Mouse (Mus musculus): ENCODE results near the gene Slc5a6. TPM values are rescaled to one million over a fixed set of nuclear protein-coding genes. Genes with fewer than 3 reads are reported as not detected.

The Slc5a6 gene
- polyA plus RNA-seq, 1 experiment: 11.6 TPM

GRCm38 (mm10) chr5:31015913-31016312 is 32.8 kb downstream of the Slc5a6 start:
- Histone ChIP-seq H3ac (ENCODE audit: control insufficient read depth, insufficient read length, low read depth) (no peak overlapping the region), H3K79me3 (ENCODE audit: low read depth) (no peaks in the 10 kb centered on the region), H3K4me3 (ENCODE audit: insufficient read depth, poor library complexity, severe bottlenecking) (no peak overlapping the region), H3K27me3 (ENCODE audit: control insufficient read depth, insufficient read depth, insufficient read length) (no peaks in the 10 kb centered on the region), H3K79me2 (ENCODE audit: control insufficient read depth, insufficient read depth) (no peaks in the 10 kb centered on the region), H3K36me3 (ENCODE audit: control insufficient read depth, insufficient read depth) (no peaks in the 10 kb centered on the region)
- TF ChIP-seq MAX (IDR thresholded peaks at IDR 0.05): no peak
- TF ChIP-seq CEBPB (IDR thresholded peaks at IDR 0.05; ENCODE audit: low read depth): no peak
- TF ChIP-seq USF1 (IDR thresholded peaks at IDR 0.05; ENCODE audit: low read depth): no peak
- TF ChIP-seq MYOG (IDR thresholded peaks at IDR 0.05; ENCODE audit: control insufficient read depth, extremely low read depth, insufficient read length): no peak
- no peak for TF ChIP-seq MYOD1 (IDR thresholded peaks at IDR 0.05; ENCODE audit: control insufficient read depth, insufficient read length, low read depth)
- TF ChIP-seq FOSL1 (IDR thresholded peaks at IDR 0.05; ENCODE audit: insufficient read depth, low read length, poor library complexity, severe bottlenecking): no peak
- TF ChIP-seq CTCF (IDR thresholded peaks at IDR 0.05; ENCODE audit: control insufficient read depth, insufficient read depth, insufficient read length): no peak

DNA sequence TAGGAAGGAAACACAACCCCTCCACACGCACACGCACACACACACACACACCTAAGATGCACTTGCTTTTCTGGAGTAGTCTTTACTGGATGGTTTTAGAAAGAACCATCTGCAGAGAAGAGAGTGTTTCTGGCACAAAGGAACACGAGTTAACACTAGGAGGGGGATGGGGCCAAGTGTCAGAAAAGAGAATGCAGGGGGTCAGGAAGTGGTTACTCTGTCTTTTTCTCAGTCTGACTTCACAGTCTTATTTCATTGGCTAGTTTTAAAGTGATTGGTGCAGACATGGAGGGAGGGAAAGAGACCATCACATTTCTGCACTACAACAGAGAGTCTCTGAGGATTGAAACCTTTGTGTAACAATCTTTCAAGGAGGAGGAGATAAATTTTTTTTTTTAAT is 36.0 kb downstream of the Slc5a6 start:
- Histone ChIP-seq H3K36me3 (ENCODE audit: control insufficient read depth, insufficient read depth) (no peaks in the 10 kb centered on the region), H3ac (ENCODE audit: control insufficient read depth, insufficient read length, low read depth) (no peak overlapping the region), H3K27me3 (ENCODE audit: control insufficient read depth, insufficient read depth, insufficient read length) (no peaks in the 10 kb centered on the region), H3K79me2 (ENCODE audit: control insufficient read depth, insufficient read depth) (no peaks in the 10 kb centered on the region), H3K79me3 (ENCODE audit: low read depth) (no peaks in the 10 kb centered on the region), H3K4me3 (ENCODE audit: insufficient read depth, poor library complexity, severe bottlenecking) (no peak overlapping the region)
- TF ChIP-seq MAX (IDR thresholded peaks at IDR 0.05) (no peak), USF1 (IDR thresholded peaks at IDR 0.05; ENCODE audit: low read depth) (no peak), CEBPB (IDR thresholded peaks at IDR 0.05; ENCODE audit: low read depth) (no peak), FOSL1 (IDR thresholded peaks at IDR 0.05; ENCODE audit: insufficient read depth, low read length, poor library complexity, severe bottlenecking) (no peak), MYOD1 (IDR thresholded peaks at IDR 0.05; ENCODE audit: control insufficient read depth, insufficient read length, low read depth) (no peak)

DNA sequence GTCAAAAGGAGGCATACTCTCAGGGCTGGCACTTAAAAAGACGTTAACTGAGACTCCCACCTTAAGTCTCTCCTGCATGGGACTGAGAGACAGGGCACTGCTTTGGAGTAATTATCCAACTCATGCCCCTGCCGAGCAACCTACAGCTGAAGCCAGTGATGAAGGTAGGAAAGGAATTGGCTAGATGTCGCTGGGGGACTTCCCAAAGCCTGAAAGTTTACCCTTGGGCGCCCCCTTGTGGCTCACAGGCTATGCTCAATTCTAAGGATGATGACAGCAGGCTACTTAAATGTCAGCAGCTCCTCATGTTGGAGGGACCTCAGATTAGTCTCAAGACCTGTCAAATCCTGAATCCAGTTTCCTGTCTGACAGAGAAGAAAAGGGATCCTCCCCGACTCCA is 44.5 kb downstream of the Slc5a6 start:
- TF ChIP-seq USF1 (IDR thresholded peaks at IDR 0.05; ENCODE audit: low read depth) (no peak), CTCF (IDR thresholded peaks at IDR 0.05; ENCODE audit: control insufficient read depth, insufficient read depth, insufficient read length) (peak; percentile 65)
- no peaks in the 10 kb centered on the region for H3K27me3 ChIP-seq (ENCODE audit: control insufficient read depth, insufficient read depth, insufficient read length)
- no peaks in the 10 kb centered on the region for H3K79me3 ChIP-seq (ENCODE audit: low read depth)
- no peaks in the 10 kb centered on the region for H3K79me2 ChIP-seq (ENCODE audit: control insufficient read depth, insufficient read depth)
- no peak overlapping the region for H3K4me3 ChIP-seq (ENCODE audit: insufficient read depth, poor library complexity, severe bottlenecking)
- no peak overlapping the region for H3ac ChIP-seq (ENCODE audit: control insufficient read depth, insufficient read length, low read depth)
- no peaks in the 10 kb centered on the region for H3K36me3 ChIP-seq (ENCODE audit: control insufficient read depth, insufficient read depth)

- TF ChIP-seq MAX (IDR thresholded peaks at IDR 0.05) (no peak), CEBPB (IDR thresholded peaks at IDR 0.05; ENCODE audit: low read depth) (no peak), MYOD1 (IDR thresholded peaks at IDR 0.05; ENCODE audit: control insufficient read depth, insufficient read length, low read depth) (no peak), FOSL1 (IDR thresholded peaks at IDR 0.05; ENCODE audit: insufficient read depth, low read length, poor library complexity, severe bottlenecking) (no peak), CTCF (IDR thresholded peaks at IDR 0.05; ENCODE audit: control insufficient read depth, insufficient read depth, insufficient read length) (no peak), MYOG (IDR thresholded peaks at IDR 0.05; ENCODE audit: control insufficient read depth, extremely low read depth, insufficient read length) (no peak), USF1 (IDR thresholded peaks at IDR 0.05; ENCODE audit: low read depth) (no peak)
Observed at GRCm38 (mm10) chr5:31001560-31001959, 47.2 kb downstream of the Slc5a6 start.

DNA sequence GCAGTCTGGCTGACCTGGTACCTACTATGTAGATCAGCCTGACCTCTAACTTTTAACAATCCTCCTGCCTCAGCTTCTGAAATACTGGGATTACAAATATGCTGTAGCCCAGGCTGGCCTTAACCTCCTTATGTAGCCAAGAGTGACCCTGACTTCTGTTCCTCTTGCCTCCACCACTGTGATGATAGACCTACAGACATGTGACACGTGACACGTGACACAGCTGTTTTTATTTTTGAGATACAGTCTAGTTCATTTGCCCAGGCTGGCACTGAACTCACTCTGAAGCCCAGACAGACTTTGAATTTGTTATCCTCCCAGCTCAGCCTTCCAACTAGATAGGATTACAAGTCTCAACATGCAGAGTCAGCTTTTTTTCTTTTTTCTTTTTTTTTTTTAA is 47.7 kb downstream of the Slc5a6 start:
- Histone ChIP-seq H3K79me2 (ENCODE audit: control insufficient read depth, insufficient read depth) (no peaks in the 10 kb centered on the region), H3K79me3 (ENCODE audit: low read depth) (no peaks in the 10 kb centered on the region), H3K36me3 (ENCODE audit: control insufficient read depth, insufficient read depth) (no peaks in the 10 kb centered on the region), H3K4me3 (ENCODE audit: insufficient read depth, poor library complexity, severe bottlenecking) (no peak overlapping the region), H3K27me3 (ENCODE audit: control insufficient read depth, insufficient read depth, insufficient read length) (no peaks in the 10 kb centered on the region), H3ac (ENCODE audit: control insufficient read depth, insufficient read length, low read depth) (no peak overlapping the region)
- TF ChIP-seq CEBPB (IDR thresholded peaks at IDR 0.05; ENCODE audit: low read depth) (no peak), FOSL1 (IDR thresholded peaks at IDR 0.05; ENCODE audit: insufficient read depth, low read length, poor library complexity, severe bottlenecking) (no peak), MAX (IDR thresholded peaks at IDR 0.05) (no peak), MYOD1 (IDR thresholded peaks at IDR 0.05; ENCODE audit: control insufficient read depth, insufficient read length, low read depth) (no peak), USF1 (IDR thresholded peaks at IDR 0.05; ENCODE audit: low read depth) (no peak), MYOG (IDR thresholded peaks at IDR 0.05; ENCODE audit: control insufficient read depth, extremely low read depth, insufficient read length) (no peak), CTCF (IDR thresholded peaks at IDR 0.05; ENCODE audit: control insufficient read depth, insufficient read depth, insufficient read length) (no peak)

More at GRCm38 (mm10) chr5:31001560-31001959, 47.2 kb downstream of the Slc5a6 start:
- H3K79me2 ChIP-seq (ENCODE audit: control insufficient read depth, insufficient read depth): no peaks in the 10 kb centered on the region
- H3K27me3 ChIP-seq (ENCODE audit: control insufficient read depth, insufficient read depth, insufficient read length): no peaks in the 10 kb centered on the region
- H3ac ChIP-seq (ENCODE audit: control insufficient read depth, insufficient read length, low read depth): no peak overlapping the region
- no peaks in the 10 kb centered on the region for H3K36me3 ChIP-seq (ENCODE audit: control insufficient read depth, insufficient read depth)
- H3K79me3 ChIP-seq (ENCODE audit: low read depth): no peaks in the 10 kb centered on the region
- H3K4me3 ChIP-seq (ENCODE audit: insufficient read depth, poor library complexity, severe bottlenecking): no peak overlapping the region

DNA sequence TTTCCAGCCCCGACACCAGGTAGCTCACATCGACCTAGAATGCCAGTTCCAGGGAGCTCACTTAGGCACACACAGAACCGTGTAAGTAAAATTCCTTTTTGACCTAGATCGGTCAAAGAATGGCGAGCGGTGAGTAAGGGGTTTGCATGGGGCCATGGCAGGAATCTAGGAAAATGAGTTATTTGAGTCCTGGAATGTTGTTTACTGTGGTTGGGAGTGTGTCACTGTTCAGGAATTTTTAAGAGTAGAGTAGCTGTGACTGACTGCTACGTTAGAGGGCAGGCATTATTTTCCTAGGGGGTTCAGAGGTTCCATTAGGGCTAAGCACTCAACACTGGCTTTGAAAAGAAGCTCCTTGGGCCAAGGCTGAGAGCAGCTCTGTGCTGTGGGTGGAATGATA is 48.6 kb downstream of the Slc5a6 start:
- Histone ChIP-seq H3K27me3 (ENCODE audit: control insufficient read depth, insufficient read depth, insufficient read length) (no peaks in the 10 kb centered on the region), H3ac (ENCODE audit: control insufficient read depth, insufficient read length, low read depth) (no peak overlapping the region), H3K4me3 (ENCODE audit: insufficient read depth, poor library complexity, severe bottlenecking) (no peak overlapping the region), H3K79me2 (ENCODE audit: control insufficient read depth, insufficient read depth) (no peaks in the 10 kb centered on the region), H3K36me3 (ENCODE audit: control insufficient read depth, insufficient read depth) (no peaks in the 10 kb centered on the region), H3K79me3 (ENCODE audit: low read depth) (no peaks in the 10 kb centered on the region)
- TF ChIP-seq CEBPB (IDR thresholded peaks at IDR 0.05; ENCODE audit: low read depth): no peak
- TF ChIP-seq FOSL1 (IDR thresholded peaks at IDR 0.05; ENCODE audit: insufficient read depth, low read length, poor library complexity, severe bottlenecking): peak; percentile 41
- TF ChIP-seq MYOG (IDR thresholded peaks at IDR 0.05; ENCODE audit: control insufficient read depth, extremely low read depth, insufficient read length): no peak

All from C2C12 (cell line).